Mouse (Mus musculus): ENCODE data around the gene Zfp653. TPM values are rescaled to one million over a fixed set of nuclear protein-coding genes. Genes with fewer than 3 reads are reported as not detected.

The Zfp653 gene
- polyA plus RNA-seq, 1 experiment, result 13.6 TPM

DNA sequence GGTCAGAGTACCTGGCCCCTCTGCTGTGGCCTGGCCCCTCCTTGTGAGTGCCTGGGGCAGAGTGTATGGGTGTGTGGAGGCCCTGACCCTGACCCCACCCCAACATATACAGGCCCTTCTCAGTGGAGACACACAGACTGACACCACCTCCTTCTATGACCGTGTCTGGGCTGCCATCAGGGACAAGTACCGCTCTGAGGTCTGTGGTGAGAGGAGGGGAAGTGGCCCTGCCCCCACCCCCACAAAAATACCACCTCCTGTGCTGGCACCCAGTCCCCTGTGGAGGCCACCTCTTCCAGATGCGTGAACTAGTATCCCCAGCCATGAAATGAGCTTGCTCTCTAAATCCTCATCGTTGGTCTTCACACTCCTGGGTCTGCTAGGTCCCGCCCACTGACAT lies 60.1 kb downstream of the Zfp653 start:
- TF ChIP-seq POLR2A (IDR thresholded peaks at IDR 0.05; ENCODE audit: low read depth, low read length) (no peak), CTCF (conservative IDR thresholded peaks at IDR 0.05; ENCODE audit: insufficient read depth, insufficient read length, low read depth, low read length) (no peak)
- Histone ChIP-seq H3K4me1 (ENCODE audit: control insufficient read depth, insufficient read depth, low read length) (no peaks in the 10 kb centered on the region), H3K36me3 (ENCODE audit: control insufficient read depth, insufficient read depth, low read length) (peaks cover 3% of the 10 kb centered on the region), H3K27me3 (replicated peaks; ENCODE audit: control insufficient read depth, insufficient read depth, low read length) (no peaks in the 10 kb centered on the region), H3K4me3 (ENCODE audit: insufficient read depth, low read depth, low read length) (no peak overlapping the region), H3K27ac (ENCODE audit: insufficient read depth, low read depth, low read length) (no peak overlapping the region)
- no peak for DNase-seq
- 89% methylated on average over 5 of the region's 5 CpGs for WGBS

Other genes starting within 250 kb of the Zfp653 start
- 11.9 and 19.5 TPM in 2 replicates for gene Angptl8, start 235.9 kb downstream of the Zfp653 start, polyA plus RNA-seq (2012; rRNA removed)
- gene Dock6, start 218.7 kb downstream of the Zfp653 start, polyA plus RNA-seq (2012; rRNA removed), result 67.7 and 84.6 TPM in 2 replicates
- 27.1 and 32.9 TPM in 2 replicates for gene Rab3d, start 153.2 kb downstream of the Zfp653 start, polyA plus RNA-seq (2012; rRNA removed)
- gene Ccdc159, start 143.9 kb downstream of the Zfp653 start, polyA plus RNA-seq (2012; rRNA removed), result 4.3 and 4.8 TPM in 2 replicates
- gene Tmem205, start 143.8 kb downstream of the Zfp653 start, polyA plus RNA-seq (2012; rRNA removed), result 313 and 353 TPM in 2 replicates
- gene Plppr2, start 134.3 kb downstream of the Zfp653 start, polyA plus RNA-seq (2012; rRNA removed), result 6.0 and 9.1 TPM in 2 replicates
- gene Swsap1, start 115.6 kb downstream of the Zfp653 start, polyA plus RNA-seq (2012; rRNA removed), result 10.5 and 10.9 TPM in 2 replicates
- gene Epor, start 107.9 kb downstream of the Zfp653 start, polyA plus RNA-seq (2012; rRNA removed), result 14.0 and 16.7 TPM in 2 replicates
- 88.2 and 111 TPM in 2 replicates for gene Rgl3, start 81.9 kb downstream of the Zfp653 start, polyA plus RNA-seq (2012; rRNA removed)
- gene Ccdc151, start 68.7 kb downstream of the Zfp653 start, polyA plus RNA-seq (2012; rRNA removed), result 2.5 and 2.9 TPM in 2 replicates
- 94.9 and 103 TPM in 2 replicates for gene Prkcsh, start 68.6 kb downstream of the Zfp653 start, polyA plus RNA-seq (2012; rRNA removed)
- gene Elavl3, start 19.4 kb downstream of the Zfp653 start, polyA plus RNA-seq (2012; rRNA removed), result 0.62 and 0.64 TPM in 2 replicates
- not detected in 2 replicates for gene Gm49318, start 117 bp downstream of the Zfp653 start, polyA plus RNA-seq (2012; rRNA removed)
- gene Ecsit, start 14.1 kb upstream of the Zfp653 start, polyA plus RNA-seq (2012; rRNA removed), result 130 and 143 TPM in 2 replicates
- gene Cnn1, start 27.8 kb upstream of the Zfp653 start, polyA plus RNA-seq (2012; rRNA removed), result 2.8 and 12.0 TPM in 2 replicates
- gene Elof1, start 45.8 kb upstream of the Zfp653 start, polyA plus RNA-seq (2012; rRNA removed), result 163 and 174 TPM in 2 replicates
- gene Acp5, start 64.3 kb upstream of the Zfp653 start, polyA plus RNA-seq (2012; rRNA removed), result 166 and 178 TPM in 2 replicates
- gene Pigyl, start 85.5 kb upstream of the Zfp653 start, polyA plus RNA-seq (2012; rRNA removed), result 71.4 and 76.5 TPM in 2 replicates
- gene Zfp872, start 116.7 kb upstream of the Zfp653 start, polyA plus RNA-seq (2012; rRNA removed), result not detected in 2 replicates
- 13.6 and 17.7 TPM in 2 replicates for gene Zfp809, start 154.3 kb upstream of the Zfp653 start, polyA plus RNA-seq (2012; rRNA removed)
- gene Zfp599, start 188.5 kb upstream of the Zfp653 start, polyA plus RNA-seq (2012; rRNA removed), result 0.07 and 0.09 TPM in 2 replicates
- gene Zfp810, start 236.3 kb upstream of the Zfp653 start, polyA plus RNA-seq (2012; rRNA removed), result 12.7 and 13.3 TPM in 2 replicates

Measured in kidney, adult 2 months (tissue).